Mouse (Mus musculus) spleen, postnatal 14 days (tissue): ENCODE results near the gene Cyp4f17.
"Not testable (repeated sequence)": the region's sequence is repeated elsewhere in the genome, so short reads cannot be mapped to it uniquely, and the experiment has no call there.

ENCODE experiments used
- DNase-seq, 2 experiments: peaks; one replicate each; pipeline ENCODE4 v3.0.0; 2021 to 2022; ENCODE audit warnings: low spot score in 2 of 2

Gene Cyp4f17

GRCm38 (mm10) chr17:32505851-32506728 is at the start of gene Cyp4f17:
TSS of gene Cyp4f17 (plus strand) at chr17:32506050.
- no peak for DNase-seq

GRCm38 (mm10) chr17:32468494-32468893 is 37.4 kb upstream of the Cyp4f17 start:
- DNase-seq: no peak

- DNase-seq: no peak
These were observed 35.1 kb upstream of the Cyp4f17 start for GRCm38 (mm10) chr17:32470795-32471194.

GRCm38 (mm10) chr17:32472176-32472575 is 33.7 kb upstream of the Cyp4f17 start:
- DNase-seq: no peak

GRCm38 (mm10) chr17:32474954-32475560 is 30.8 kb upstream of the Cyp4f17 start:
- DNase-seq: no peak

- DNase-seq: no peak
These were observed 28.6 kb upstream of the Cyp4f17 start for GRCm38 (mm10) chr17:32477204-32477603.

GRCm38 (mm10) chr17:32478727-32479126 is 27.1 kb upstream of the Cyp4f17 start:
- DNase-seq: no peak

- DNase-seq: no peak
These were observed 26.0 kb upstream of the Cyp4f17 start for GRCm38 (mm10) chr17:32479554-32480506.

GRCm38 (mm10) chr17:32481766-32482165 is 24.1 kb upstream of the Cyp4f17 start:
- DNase-seq: no peak

- DNase-seq: peak; percentile 23 to 50
These were observed 22.6 kb upstream of the Cyp4f17 start for GRCm38 (mm10) chr17:32483200-32483599.

GRCm38 (mm10) chr17:32492349-32492980 is 13.4 kb upstream of the Cyp4f17 start:
- DNase-seq: no peak

- DNase-seq: peak in 1 of 2 experiments; percentile 40
These were observed 11.2 kb upstream of the Cyp4f17 start for GRCm38 (mm10) chr17:32494601-32495000.

- DNase-seq: not testable (repeated sequence)
These were observed 5.3 kb upstream of the Cyp4f17 start for GRCm38 (mm10) chr17:32500511-32500910.

- DNase-seq: no peak
These were observed 4.8 kb upstream of the Cyp4f17 start for GRCm38 (mm10) chr17:32501051-32501450.

- DNase-seq: no peak
These were observed 2.7 kb upstream of the Cyp4f17 start for GRCm38 (mm10) chr17:32503111-32503510.

- DNase-seq: no peak
These were observed 937 bp downstream of the Cyp4f17 start for GRCm38 (mm10) chr17:32506729-32507245.

- no peak for DNase-seq
These were observed 10.3 kb downstream of the Cyp4f17 start for GRCm38 (mm10) chr17:32516126-32516525.

- no peak for DNase-seq
These were observed 16.1 kb downstream of the Cyp4f17 start for GRCm38 (mm10) chr17:32521981-32522380.

- no peak for DNase-seq
These were observed 16.5 kb downstream of the Cyp4f17 start for GRCm38 (mm10) chr17:32522386-32522785.

- no peak for DNase-seq
These were observed 17.0 kb downstream of the Cyp4f17 start for GRCm38 (mm10) chr17:32522816-32523215.

- no peak for DNase-seq
These were observed 18.0 kb downstream of the Cyp4f17 start for GRCm38 (mm10) chr17:32523895-32524294.
